11 mouse cellular contexts compared by ENCODE assay signal in the genomic region with DNA sequence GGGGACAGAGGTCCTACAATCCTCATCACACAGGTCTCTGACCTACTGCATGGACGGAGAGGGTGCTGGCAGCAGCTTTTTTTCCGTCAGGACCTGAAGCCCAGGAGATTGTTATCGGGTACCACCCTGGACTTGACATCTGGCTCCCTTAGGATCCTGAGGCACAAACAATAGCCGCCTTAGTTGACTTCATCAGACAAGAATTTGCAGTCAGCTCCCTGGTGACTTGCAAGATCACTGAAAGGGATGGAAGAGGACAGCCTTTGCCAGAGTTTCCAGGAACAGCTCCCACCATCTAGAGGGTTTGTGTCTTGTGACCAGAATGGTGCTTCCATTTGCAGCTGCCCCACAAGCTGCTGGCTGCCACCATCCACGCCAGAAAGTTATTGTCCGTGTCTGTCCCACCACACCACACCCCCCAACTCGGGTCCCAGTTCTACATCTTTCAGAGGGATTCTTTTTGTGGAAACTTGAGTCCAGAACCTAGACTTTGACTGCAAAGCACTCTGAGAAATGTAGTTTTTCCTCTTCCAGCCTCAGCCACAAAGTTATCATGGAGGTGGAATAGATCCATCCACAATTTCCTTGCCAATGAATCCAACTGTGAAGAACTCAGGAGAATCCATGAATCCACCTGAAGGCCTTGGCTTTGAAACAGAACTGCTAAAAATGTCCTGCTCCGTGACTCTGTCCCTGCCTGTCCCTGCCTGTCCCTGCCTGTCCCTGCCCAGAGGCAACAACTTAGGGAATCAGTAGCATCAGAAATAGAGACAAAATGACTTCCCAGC. TPM values are rescaled to one million over a fixed set of nuclear protein-coding genes. Genes with fewer than 3 reads are reported as not detected.
"Had no signal": no experiment of that assay in that cellular context is flagged by ENCODE, and none has a peak within 500 bp of the region (broad histone marks: within the 10 kb centered on the region; RNA-seq: fewer than 3 reads in every experiment).

No protein-coding gene starts in this region.

- H3K27me3 ChIP-seq: limb, embryonic 15.5 days; lung, embryonic 15.5 days; stomach, embryonic 15.5 days had no signal

- DNase-seq: kidney, postnatal 25 days; right cerebral cortex, postnatal 14 days; thymus, adult 2 months; thymus, postnatal 25 days had no signal

- H3K4me2 ChIP-seq: limb, embryonic 15.5 days; liver, embryonic 12.5 days; lung, embryonic 15.5 days; midbrain, embryonic 12.5 days; stomach, embryonic 15.5 days had no signal

- H3K9ac ChIP-seq: limb, embryonic 15.5 days; liver, embryonic 12.5 days; lung, embryonic 15.5 days; midbrain, embryonic 12.5 days; stomach, embryonic 15.5 days had no signal

- H3K36me3 ChIP-seq: liver, embryonic 12.5 days; lung, embryonic 15.5 days; stomach, embryonic 15.5 days had no signal

- H3K27ac ChIP-seq: left cerebral cortex, adult 2 months; limb, embryonic 15.5 days; liver, embryonic 12.5 days; lung, embryonic 15.5 days; midbrain, embryonic 12.5 days; stomach, embryonic 15.5 days had no signal

- H3K4me3 ChIP-seq: left cerebral cortex, adult 2 months; limb, embryonic 15.5 days; liver, embryonic 12.5 days; lung, embryonic 15.5 days; midbrain, embryonic 12.5 days; stomach, embryonic 15.5 days had no signal

- H3K4me1 ChIP-seq: liver, embryonic 12.5 days had no signal

- H3K9me3 ChIP-seq: limb, embryonic 15.5 days; liver, embryonic 12.5 days; lung, embryonic 15.5 days; midbrain, embryonic 12.5 days; stomach, embryonic 15.5 days had no signal

RNA-seq across cellular contexts. Expression of gene Azin2, which starts 51.8 kb away (rescaled TPM):
- total RNA-seq: megakaryocyte-erythroid progenitor cell, adult 5-6 weeks had no signal
